Mouse (Mus musculus): Measurements from ENCODE around the gene Ugt1a5. TPM values are rescaled to one million over a fixed set of nuclear protein-coding genes. Genes with fewer than 3 reads are reported as not detected.

Ugt1a5 gene
- total and polyA plus RNA-seq, 2 experiments from 2014 or later, result not detected

GRCm38 (mm10) chr1:88186325-88186935 is 20.6 kb downstream of the Ugt1a5 start:
- DNase-seq (ENCODE audit: low spot score), result no peak
- no peaks in the 10 kb centered on the region for H3K9me3 ChIP-seq (replicated peaks; ENCODE audit: control insufficient read depth, low read length)
- H3K36me3 ChIP-seq (replicated peaks; ENCODE audit: control insufficient read depth, insufficient read depth, low read length), result no peaks in the 10 kb centered on the region
- H3K4me2 ChIP-seq (ENCODE audit: low read depth, low read length), result no peak overlapping the region
- H3K4me1 ChIP-seq (ENCODE audit: control insufficient read depth, insufficient read depth), result no peaks in the 10 kb centered on the region
- H3K27me3 ChIP-seq (ENCODE audit: control insufficient read depth, insufficient read depth, low read length), result no peaks in the 10 kb centered on the region
- ATAC-seq (ENCODE audit: insufficient read depth, low read depth), result no peak
- no peak overlapping the region for H3K9ac ChIP-seq (replicated peaks; ENCODE audit: low read depth, low read length)
- no peak for TF ChIP-seq CTCF (IDR thresholded peaks at IDR 0.05; ENCODE audit: low read depth)
- 71% methylated on average over 5 of the region's 5 CpGs for WGBS
- no peak overlapping the region for H3K27ac ChIP-seq (ENCODE audit: low read depth)
- H3K4me3 ChIP-seq (ENCODE audit: low read depth, low read length), result no peak overlapping the region

GRCm38 (mm10) chr1:88192136-88192535 is 26.3 kb downstream of the Ugt1a5 start:
- WGBS, result 65% methylated on average over 3 of the region's 3 CpGs
- no peaks in the 10 kb centered on the region for H3K9me3 ChIP-seq (replicated peaks; ENCODE audit: control insufficient read depth, low read length)
- ATAC-seq (ENCODE audit: insufficient read depth, low read depth), result no peak
- no peaks in the 10 kb centered on the region for H3K36me3 ChIP-seq (replicated peaks; ENCODE audit: control insufficient read depth, insufficient read depth, low read length)
- TF ChIP-seq EP300 (IDR thresholded peaks at IDR 0.05; ENCODE audit: low read depth) (no peak), CTCF (IDR thresholded peaks at IDR 0.05; ENCODE audit: low read depth) (no peak)
- no peak overlapping the region for H3K27ac ChIP-seq (ENCODE audit: low read depth)
- no peaks in the 10 kb centered on the region for H3K27me3 ChIP-seq (ENCODE audit: control insufficient read depth, insufficient read depth, low read length)
- no peak overlapping the region for H3K4me2 ChIP-seq (ENCODE audit: low read depth, low read length)
- no peak for DNase-seq (ENCODE audit: low spot score)
- H3K9ac ChIP-seq (replicated peaks; ENCODE audit: low read depth, low read length), result no peak overlapping the region
- no peak overlapping the region for H3K4me3 ChIP-seq (ENCODE audit: low read depth, low read length)
- no peaks in the 10 kb centered on the region for H3K4me1 ChIP-seq (ENCODE audit: control insufficient read depth, insufficient read depth)

GRCm38 (mm10) chr1:88195687-88196086 is 29.9 kb downstream of the Ugt1a5 start:
- DNase-seq (ENCODE audit: low spot score) (no peak), ATAC-seq (ENCODE audit: insufficient read depth, low read depth) (no peak)
- H3K4me2 ChIP-seq (ENCODE audit: low read depth, low read length), result no peak overlapping the region
- H3K27ac ChIP-seq (ENCODE audit: low read depth), result no peak overlapping the region
- 83% methylated on average over 1 of the region's 1 CpGs for WGBS
- no peaks in the 10 kb centered on the region for H3K4me1 ChIP-seq (ENCODE audit: control insufficient read depth, insufficient read depth)
- H3K9me3 ChIP-seq (replicated peaks; ENCODE audit: control insufficient read depth, low read length), result no peaks in the 10 kb centered on the region
- no peak overlapping the region for H3K9ac ChIP-seq (replicated peaks; ENCODE audit: low read depth, low read length)
- H3K4me3 ChIP-seq (ENCODE audit: low read depth, low read length), result no peak overlapping the region
- H3K27me3 ChIP-seq (ENCODE audit: control insufficient read depth, insufficient read depth, low read length), result no peaks in the 10 kb centered on the region
- H3K36me3 ChIP-seq (replicated peaks; ENCODE audit: control insufficient read depth, insufficient read depth, low read length), result no peaks in the 10 kb centered on the region
- TF ChIP-seq CTCF (IDR thresholded peaks at IDR 0.05; ENCODE audit: low read depth), result no peak
- TF ChIP-seq EP300 (IDR thresholded peaks at IDR 0.05; ENCODE audit: low read depth), result no peak

- H3K36me3 ChIP-seq (replicated peaks; ENCODE audit: control insufficient read depth, insufficient read depth, low read length), result no peaks in the 10 kb centered on the region
- no peaks in the 10 kb centered on the region for H3K4me1 ChIP-seq (ENCODE audit: control insufficient read depth, insufficient read depth)
- H3K4me2 ChIP-seq (ENCODE audit: low read depth, low read length), result no peak overlapping the region
- H3K9ac ChIP-seq (replicated peaks; ENCODE audit: low read depth, low read length), result no peak overlapping the region
- H3K27ac ChIP-seq (ENCODE audit: low read depth), result no peak overlapping the region
- no peak overlapping the region for H3K4me3 ChIP-seq (ENCODE audit: low read depth, low read length)
- H3K9me3 ChIP-seq (replicated peaks; ENCODE audit: control insufficient read depth, low read length), result no peaks in the 10 kb centered on the region
- no peak for DNase-seq (ENCODE audit: low spot score)
- ATAC-seq (ENCODE audit: insufficient read depth, low read depth), result no peak
- TF ChIP-seq EP300 (IDR thresholded peaks at IDR 0.05; ENCODE audit: low read depth), result no peak
- TF ChIP-seq CTCF (IDR thresholded peaks at IDR 0.05; ENCODE audit: low read depth), result no peak
- WGBS, result 68% methylated on average over 3 of the region's 3 CpGs
- H3K27me3 ChIP-seq (ENCODE audit: control insufficient read depth, insufficient read depth, low read length), result no peaks in the 10 kb centered on the region
Measured at GRCm38 (mm10) chr1:88197443-88197842, 31.6 kb downstream of the Ugt1a5 start.

GRCm38 (mm10) chr1:88199996-88200395 is 34.2 kb downstream of the Ugt1a5 start:
- H3K36me3 ChIP-seq (replicated peaks; ENCODE audit: control insufficient read depth, insufficient read depth, low read length), result no peaks in the 10 kb centered on the region
- no peaks in the 10 kb centered on the region for H3K27me3 ChIP-seq (ENCODE audit: control insufficient read depth, insufficient read depth, low read length)
- H3K4me1 ChIP-seq (ENCODE audit: control insufficient read depth, insufficient read depth), result no peaks in the 10 kb centered on the region
- no peaks in the 10 kb centered on the region; the same call in 1 of the 2 replicates for H3K9me3 ChIP-seq (replicated peaks; ENCODE audit: control insufficient read depth, low read length)
- 46% methylated on average over 2 of the region's 2 CpGs for WGBS
- ATAC-seq (ENCODE audit: insufficient read depth, low read depth), result no peak
- TF ChIP-seq EP300 (IDR thresholded peaks at IDR 0.05; ENCODE audit: low read depth), result no peak
- H3K9ac ChIP-seq (replicated peaks; ENCODE audit: low read depth, low read length), result no peak overlapping the region
- no peak for DNase-seq (ENCODE audit: low spot score)
- H3K27ac ChIP-seq (ENCODE audit: low read depth), result no peak overlapping the region
- H3K4me3 ChIP-seq (ENCODE audit: low read depth, low read length), result no peak overlapping the region
- H3K4me2 ChIP-seq (ENCODE audit: low read depth, low read length), result no peak overlapping the region

GRCm38 (mm10) chr1:88200456-88200855 is 34.6 kb downstream of the Ugt1a5 start, which contains the start of gene Ugt1a2:
Gene Ugt1a2 (plus strand): TSS chr1:88200601.
- 69% methylated on average over 7 of the region's 7 CpGs for WGBS
- no peak within 1 kb of the TSS for H3K4me2 ChIP-seq (ENCODE audit: low read depth, low read length)
- no peak for TF ChIP-seq CTCF (IDR thresholded peaks at IDR 0.05; ENCODE audit: low read depth)
- no peak for TF ChIP-seq EP300 (IDR thresholded peaks at IDR 0.05; ENCODE audit: low read depth)
- no peak for DNase-seq (ENCODE audit: low spot score)
- no peaks in the 10 kb centered on the region for H3K27me3 ChIP-seq (ENCODE audit: control insufficient read depth, insufficient read depth, low read length)
- H3K4me3 ChIP-seq (ENCODE audit: low read depth, low read length), result no peak within 1 kb of the TSS
- H3K27ac ChIP-seq (ENCODE audit: low read depth), result no peak within 1 kb of the TSS
- no peak for ATAC-seq (ENCODE audit: insufficient read depth, low read depth)
- no peak within 1 kb of the TSS for H3K9ac ChIP-seq (replicated peaks; ENCODE audit: low read depth, low read length)
- H3K4me1 ChIP-seq (ENCODE audit: control insufficient read depth, insufficient read depth), result 0 out of 2 replicates have a peak, but pooled peaks cover 4% of the 10 kb centered on the region
- no peaks in the 10 kb centered on the region; the same call in 1 of the 2 replicates for H3K9me3 ChIP-seq (replicated peaks; ENCODE audit: control insufficient read depth, low read length)
- H3K36me3 ChIP-seq (replicated peaks; ENCODE audit: control insufficient read depth, insufficient read depth, low read length), result no peaks in the 10 kb centered on the region

All from heart, postnatal 0 days (tissue).